Mouse (Mus musculus): Measurements from ENCODE around the gene Babam2.

The Babam2 gene

DNA sequence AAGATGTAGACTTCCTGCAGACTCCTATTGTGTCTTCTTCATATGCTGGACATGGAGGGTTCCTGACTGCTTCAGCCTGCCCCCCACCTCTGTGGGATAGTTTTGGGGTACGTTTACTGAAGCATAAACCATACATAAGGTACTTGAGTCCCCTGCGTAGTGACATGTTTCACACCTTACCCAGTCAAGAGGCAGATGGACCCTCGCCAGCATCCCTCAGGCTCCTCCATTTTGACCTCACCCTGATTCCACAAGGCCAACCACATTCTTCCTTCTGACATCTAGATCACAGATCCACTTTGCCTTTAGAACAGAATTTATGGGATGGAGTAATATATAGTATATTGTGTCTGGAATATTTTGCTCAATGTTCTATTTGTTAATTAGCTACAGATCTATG, 429.7 kb downstream of the Babam2 start:
- no peak for DNase-seq (ENCODE audit: low read depth, low spot score)

DNA sequence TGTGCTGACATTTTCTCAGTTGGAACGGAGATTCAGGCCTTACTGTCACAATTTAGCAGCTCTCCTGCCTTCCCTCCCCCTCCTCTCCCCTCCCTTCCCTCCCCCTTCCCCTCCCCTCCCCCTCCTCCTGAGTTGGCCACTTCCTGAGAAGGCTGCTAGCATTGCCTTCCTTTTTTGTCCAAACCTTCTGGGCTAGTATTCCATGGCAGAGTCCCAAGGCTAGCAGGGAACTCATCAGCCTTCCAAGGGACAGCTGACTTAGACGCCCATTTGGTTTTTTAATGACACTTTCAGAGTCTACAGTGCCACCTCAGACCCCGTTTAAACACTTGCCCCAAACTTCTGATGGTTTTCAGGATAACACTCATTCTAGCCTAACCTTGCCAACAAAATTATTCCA, 430.4 kb downstream of the Babam2 start:
- DNase-seq (ENCODE audit: low read depth, low spot score): no peak

DNA sequence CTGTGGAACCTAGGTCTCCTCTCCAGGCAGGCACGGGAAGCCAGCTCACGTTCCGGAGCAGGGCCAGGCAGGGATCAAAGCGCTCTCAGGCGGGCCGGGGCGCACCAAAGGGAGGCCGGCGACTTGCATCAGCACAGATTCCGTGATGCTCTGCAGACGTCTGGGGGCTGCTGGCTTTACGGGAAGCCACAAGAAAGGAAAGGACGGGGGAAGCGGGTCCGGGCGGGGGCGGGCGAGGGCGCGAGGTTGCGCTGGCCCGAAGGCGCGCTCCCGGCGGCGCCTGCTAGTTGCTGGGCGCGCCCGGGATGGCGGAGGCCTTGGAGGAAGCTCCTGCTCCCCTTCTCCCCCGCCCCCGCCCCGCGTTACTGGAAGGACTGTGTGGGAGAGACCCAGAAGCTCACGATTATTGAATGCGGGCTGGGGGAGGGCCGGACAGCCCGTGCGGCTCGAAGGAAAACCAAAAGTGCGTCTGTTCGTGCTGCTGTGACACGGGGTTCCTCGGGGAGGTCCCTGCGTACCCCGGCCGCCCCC, 435.6 kb downstream of the Babam2 start:
- peak; percentile 72 for DNase-seq (ENCODE audit: low read depth, low spot score)

GRCm38 (mm10) chr5:32133549-32134004, 436.1 kb downstream of the Babam2 start:
- DNase-seq (ENCODE audit: low read depth, low spot score): peak; percentile 78

- DNase-seq (ENCODE audit: low read depth, low spot score): peak; percentile 28
These were observed 436.7 kb downstream of the Babam2 start for GRCm38 (mm10) chr5:32134051-32134732.
